Mouse (Mus musculus) thymus, adult 2 months (tissue): ENCODE measurements around the gene Ifna2. TPM values are rescaled to one million over a fixed set of nuclear protein-coding genes. Genes with fewer than 3 reads are reported as not detected.
A peak's percentile ranks its signal among the peaks of the same experiment; 100 is the strongest.

Experiments used
- DNase-seq: peaks from one replicate; pipeline ENCODE4 v3.0.0; 2021
- H3K27ac ChIP-seq: fragments of 200-500 bp; 2 replicates; pipeline ENCODE4 v1.5.1; 2012; ENCODE audit warnings: low read length, control low read depth; ENCODE audit not compliant: control insufficient read depth, insufficient read depth
- H3K27me3 ChIP-seq: fragments of 200-500 bp; 2 replicates; pipeline ENCODE4 v1.6.1; 2012; ENCODE audit warnings: mild to moderate bottlenecking, low read length, moderate library complexity, mixed read lengths; ENCODE audit not compliant: control insufficient read depth, insufficient read depth
- H3K36me3 ChIP-seq: fragments of 200-500 bp; 2 replicates; pipeline ENCODE4 v1.6.1; 2012; ENCODE audit warnings: mild to moderate bottlenecking, low read length, moderate library complexity; ENCODE audit not compliant: control insufficient read depth, insufficient read depth
- H3K4me1 ChIP-seq: fragments of 200-500 bp; replicated peaks from 2 replicates; pipeline ENCODE4 v1.6.1; 2012; ENCODE audit warnings: low read length; ENCODE audit not compliant: control insufficient read depth, insufficient read depth
- H3K4me3 ChIP-seq: fragments of 200-500 bp; 2 replicates; pipeline ENCODE4 v1.5.1; 2012; ENCODE audit warnings: mild to moderate bottlenecking, low read length, control low read depth, moderate library complexity; ENCODE audit not compliant: control insufficient read depth, insufficient read depth
- CTCF ChIP-seq: fragments of 200-500 bp; IDR thresholded peaks from 2 replicates; pipeline ENCODE4 v1.5.1; 2012; ENCODE audit warnings: mild to moderate bottlenecking, control low read depth, low read length, moderate library complexity, borderline replicate concordance; ENCODE audit not compliant: control insufficient read depth, poor library complexity, insufficient read depth; ENCODE audit errors: extremely low read depth
- POLR2A ChIP-seq: fragments of 200-500 bp; IDR thresholded peaks from 2 replicates; pipeline ENCODE4 v1.6.1; 2012; ENCODE audit warnings: mild to moderate bottlenecking, low read length, control low read depth, moderate library complexity; ENCODE audit not compliant: control insufficient read depth, poor library complexity, insufficient read depth; ENCODE audit errors: extremely low read depth
- WGBS: fragments of 180-500 bp; shearing (Covaris S2); methylation state at CpG from one replicate; pipeline ENCODE4 v1.1.7; 2018; 5-methylcytosine and 5-hydroxymethylcytosine counted together
- polyA plus RNA-seq: library from polyadenylated mRNA; depleted of rRNA; stranded (reverse); fragments of >200 nt; gene quantifications from 2 replicates; pipeline ENCODE4 v1.2.3, GENCODE M21; 2012; rRNA removed

The Ifna2 gene
- not detected in 2 replicates for polyA plus RNA-seq

- no peak for DNase-seq
- no peaks in the 10 kb centered on the region for H3K27me3 ChIP-seq
- 76% methylated on average over 1 of the region's 1 CpGs for WGBS
- no peaks in the 10 kb centered on the region for H3K36me3 ChIP-seq
- H3K27ac ChIP-seq: no peak within 1 kb of the TSS
- H3K4me1 ChIP-seq: no peaks in the 10 kb centered on the region
- TF ChIP-seq CTCF (no peak), POLR2A (no peak)
- H3K4me3 ChIP-seq: no peak within 1 kb of the TSS
These were observed at the start of gene Ifna2 for GRCm38 (mm10) chr4:88683812-88684211. Gene Ifna2 (minus strand): TSS chr4:88683912.

- H3K27me3 ChIP-seq: no peaks in the 10 kb centered on the region
- peak; percentile 59 for DNase-seq
- H3K27ac ChIP-seq: no peak overlapping the region
- no peaks in the 10 kb centered on the region for H3K36me3 ChIP-seq
- H3K4me1 ChIP-seq: no peaks in the 10 kb centered on the region
- TF ChIP-seq POLR2A (no peak), CTCF (no peak)
- 0% methylated on average over 1 of the region's 1 CpGs for WGBS
- no peak overlapping the region for H3K4me3 ChIP-seq
These were observed 43.6 kb upstream of the Ifna2 start for GRCm38 (mm10) chr4:88727324-88727723.

GRCm38 (mm10) chr4:88726727-88727126 lies 43.0 kb upstream of the Ifna2 start:
- Histone ChIP-seq H3K36me3 (no peaks in the 10 kb centered on the region), H3K4me1 (no peaks in the 10 kb centered on the region), H3K27ac (no peak overlapping the region), H3K27me3 (no peaks in the 10 kb centered on the region), H3K4me3 (no peak overlapping the region)
- TF ChIP-seq POLR2A: no peak
- no peak for TF ChIP-seq CTCF
- no peak for DNase-seq
- 34% methylated on average over 6 of the region's 6 CpGs for WGBS

- H3K27ac ChIP-seq: no peak overlapping the region
- H3K27me3 ChIP-seq: no peaks in the 10 kb centered on the region
- no peak overlapping the region for H3K4me3 ChIP-seq
- no peak for DNase-seq
- peaks cover 11% of the 10 kb centered on the region for H3K36me3 ChIP-seq
- TF ChIP-seq POLR2A (no peak), CTCF (no peak)
- peaks cover 13% of the 10 kb centered on the region for H3K4me1 ChIP-seq
- WGBS: 74% methylated on average over 8 of the region's 8 CpGs
These were observed 39.9 kb upstream of the Ifna2 start for GRCm38 (mm10) chr4:88723497-88724090.

- Histone ChIP-seq H3K4me1 (peaks cover 15% of the 10 kb centered on the region), H3K27me3 (no peaks in the 10 kb centered on the region), H3K36me3 (peaks cover 11% of the 10 kb centered on the region), H3K4me3 (peak within 1 kb of the TSS; percentile 81), H3K27ac (peak within 1 kb of the TSS; percentile 46)
- DNase-seq: peak; percentile 88
- WGBS: under 1% methylated on average over 82 of the region's 82 CpGs
- TF ChIP-seq POLR2A: peak; percentile 71
- peak; percentile 38; the same call in 1 of the 2 replicates for TF ChIP-seq CTCF
These were observed 38.3 kb upstream of the Ifna2 start, which contains the start of the genes Gm26566 and Klhl9 for GRCm38 (mm10) chr4:88721791-88722721. Gene Gm26566 (plus strand): TSS chr4:88721805. Gene Klhl9 (minus strand): TSS chr4:88722465.

GRCm38 (mm10) chr4:88718715-88719114 lies 35.0 kb upstream of the Ifna2 start:
- Histone ChIP-seq H3K27ac (no peak overlapping the region), H3K36me3 (peaks cover 16% of the 10 kb centered on the region), H3K4me1 (peaks cover 15% of the 10 kb centered on the region), H3K4me3 (no peak overlapping the region), H3K27me3 (no peaks in the 10 kb centered on the region)
- no peak for DNase-seq
- TF ChIP-seq POLR2A (no peak), CTCF (no peak)
- 33% methylated on average over 1 of the region's 1 CpGs for WGBS
